Mouse (Mus musculus) heart, embryonic 16.5 days (tissue): ENCODE data around the gene Smyd3. TPM values are rescaled to one million over a fixed set of nuclear protein-coding genes. Genes with fewer than 3 reads are reported as not detected.

Experiments
- ATAC-seq: fragments of 200-750 bp; cut with Nextera tagmentation; replicated peaks from 2 replicates; pipeline ENCODE4 v1.8.0; 2017; ENCODE audit warnings: moderate number of reproducible peaks; ENCODE audit not compliant: insufficient read depth, low FRiP score; ENCODE audit errors: extremely low read depth
- H3K27ac ChIP-seq: fragments of 300-500 bp; sonication (generic); 2 replicates; pipeline ENCODE4 v1.5.1; 2014; ENCODE audit warnings: mild to moderate bottlenecking, low read length, control low read depth, moderate library complexity
- H3K27me3 ChIP-seq: fragments of 300-500 bp; sonication (generic); 2 replicates; pipeline ENCODE4 v1.6.1; 2014; ENCODE audit warnings: low read length, mixed read lengths; ENCODE audit not compliant: control insufficient read depth, insufficient read depth
- H3K36me3 ChIP-seq: fragments of 300-500 bp; sonication (generic); 2 replicates; pipeline ENCODE4 v1.6.1; 2014; ENCODE audit not compliant: control insufficient read depth, insufficient read depth
- H3K4me1 ChIP-seq: fragments of 300-500 bp; sonication (generic); 2 replicates; pipeline ENCODE4 v1.6.1; 2014; ENCODE audit warnings: low read length, mixed read lengths; ENCODE audit not compliant: control insufficient read depth, insufficient read depth
- H3K4me2 ChIP-seq: fragments of 300-500 bp; sonication (generic); 2 replicates; pipeline ENCODE4 v1.6.1; 2014; ENCODE audit warnings: low read depth, mild to moderate bottlenecking, control low read depth, low read length
- H3K4me3 ChIP-seq: fragments of 300-500 bp; sonication (generic); 2 replicates; pipeline ENCODE4 v1.5.1; 2014; ENCODE audit warnings: mild to moderate bottlenecking, control low read depth, low read length
- H3K9ac ChIP-seq: fragments of 300-500 bp; sonication (generic); 2 replicates; pipeline ENCODE4 v1.6.1; 2014; ENCODE audit warnings: low read length, control low read depth
- H3K9me3 ChIP-seq: fragments of 300-500 bp; sonication (generic); replicated peaks from 2 replicates; pipeline ENCODE4 v1.6.1; 2016; ENCODE audit warnings: low read length; ENCODE audit not compliant: control insufficient read depth
- WGBS: fragments of 180-500 bp; shearing (Covaris S2); extraction: QIAGEN DNeasy Blood & Tissue Kit; methylation state at CpG from one replicate; pipeline ENCODE4 v1.1.7; 2014; 5-methylcytosine and 5-hydroxymethylcytosine counted together
- polyA plus RNA-seq: library from polyadenylated mRNA; unstranded; fragments of >200 nt; fragmentation: Nextera tagmentation; extraction: Ambion mirVana; gene quantifications from 2 replicates; pipeline ENCODE4 v1.2.1, GENCODE M21; 2015

The Smyd3 gene
- polyA plus RNA-seq, 1 experiment from 2014 or later = 13.3 TPM

DNA sequence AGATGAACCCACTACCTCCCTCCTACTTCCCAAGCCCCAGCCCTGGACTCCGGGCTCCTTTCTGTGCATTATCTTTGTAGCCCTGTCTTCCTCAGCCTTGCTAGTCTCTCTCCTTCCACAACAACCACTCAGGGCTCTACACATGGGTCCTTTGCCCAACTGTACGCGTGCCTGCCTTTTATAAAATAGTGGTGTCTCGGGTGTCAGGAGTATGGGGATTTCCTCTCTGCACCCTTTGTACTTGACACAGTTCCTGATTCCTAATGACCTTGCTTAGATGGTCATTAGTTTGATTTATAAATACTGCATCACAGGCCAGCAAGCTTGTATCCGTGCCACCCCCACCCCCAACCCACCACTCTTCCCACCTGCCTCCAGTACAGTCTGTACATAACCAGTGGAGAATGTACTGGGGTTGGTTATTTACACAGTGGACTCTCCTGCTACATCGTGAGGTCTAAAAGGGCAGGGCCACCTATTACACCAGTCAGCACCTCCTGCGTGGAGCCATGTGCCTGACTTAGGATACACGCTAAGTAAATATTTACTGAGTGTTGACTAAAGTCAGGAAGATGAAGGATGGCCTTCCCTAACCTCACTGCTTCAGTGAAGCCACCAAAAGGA lies 281.5 kb downstream of the Smyd3 start:
- H3K4me3 ChIP-seq = no peak overlapping the region
- no peak overlapping the region for H3K9ac ChIP-seq
- H3K36me3 ChIP-seq = no peaks in the 10 kb centered on the region
- peaks cover 5% of the 10 kb centered on the region; the same call in 1 of the 2 replicates for H3K4me1 ChIP-seq
- H3K27ac ChIP-seq = no peak overlapping the region
- no peaks in the 10 kb centered on the region for H3K9me3 ChIP-seq
- ATAC-seq = no peak
- no peaks in the 10 kb centered on the region for H3K27me3 ChIP-seq
- H3K4me2 ChIP-seq = no peak overlapping the region
- 80% methylated on average over 8 of the region's 8 CpGs for WGBS

DNA sequence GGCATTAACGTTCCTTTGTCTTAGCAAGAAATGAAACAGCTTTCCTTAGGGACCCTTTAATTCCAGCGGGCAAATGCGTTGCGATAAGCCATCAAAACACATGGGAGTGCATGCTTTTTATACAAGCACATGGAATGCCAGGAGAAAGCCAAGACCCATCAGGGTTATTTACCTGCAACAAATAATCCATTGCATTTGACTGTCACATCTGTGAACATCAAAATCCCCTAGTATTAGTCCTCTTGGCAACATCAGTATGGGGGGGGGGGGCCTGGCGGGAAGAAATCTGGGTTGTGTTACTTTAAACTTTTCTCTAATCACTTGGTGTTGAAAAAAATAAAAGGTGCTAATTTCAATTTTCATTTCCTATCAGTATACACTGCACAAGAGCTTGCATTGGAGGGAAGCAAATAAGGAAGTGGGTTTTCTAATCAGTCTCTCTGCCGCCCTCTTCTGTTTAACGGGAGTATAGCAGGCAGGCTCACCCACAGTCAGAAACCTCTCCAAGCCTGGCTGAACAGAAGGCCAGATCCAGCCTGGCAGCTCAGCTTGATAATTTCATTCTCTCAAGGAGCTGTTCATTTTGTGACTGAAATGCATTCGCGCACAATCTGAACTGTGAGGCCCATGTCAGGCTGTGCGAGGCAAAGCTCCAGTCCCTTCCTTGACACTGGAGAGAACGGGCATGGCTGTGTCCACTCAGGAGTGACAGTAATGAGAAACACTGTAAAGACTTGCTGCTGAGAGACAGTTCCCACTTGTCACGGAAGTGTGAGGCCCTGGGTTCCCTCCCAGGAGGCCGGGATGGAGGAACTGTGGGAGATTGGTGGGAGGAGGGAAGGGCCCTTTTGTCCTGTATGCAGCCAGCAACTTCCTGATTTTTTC lies 285.8 kb downstream of the Smyd3 start:
- ATAC-seq = peak; percentile 63; the same call in 1 of the 2 replicates
- 41% methylated on average over 13 of the region's 13 CpGs for WGBS

DNA sequence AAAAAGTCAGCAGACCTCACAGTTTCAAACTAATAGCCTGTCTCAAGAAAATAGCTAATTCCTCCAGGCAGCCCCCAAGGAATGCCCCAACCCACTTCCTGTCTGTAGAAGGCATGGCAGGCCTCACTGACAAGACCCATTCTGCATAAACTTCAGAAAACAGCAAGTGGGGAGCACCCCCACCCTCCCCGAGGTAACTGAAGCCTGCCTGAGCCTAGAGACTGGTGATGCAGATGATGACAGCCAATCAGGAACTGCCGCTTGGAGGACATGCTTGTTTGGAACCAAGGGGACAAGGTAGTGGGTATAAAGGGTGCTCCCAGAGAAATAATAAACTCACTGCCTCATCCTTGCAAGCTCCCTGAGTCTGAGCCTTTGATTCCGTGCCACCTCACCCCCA lies 288.3 kb downstream of the Smyd3 start:
- ATAC-seq = no peak
- Histone ChIP-seq H3K36me3 (no peaks in the 10 kb centered on the region), H3K4me2 (no peak overlapping the region), H3K4me3 (no peak overlapping the region), H3K4me1 (peaks cover 5% of the 10 kb centered on the region; the same call in 1 of the 2 replicates), H3K9ac (no peak overlapping the region), H3K27ac (no peak overlapping the region), H3K27me3 (no peaks in the 10 kb centered on the region), H3K9me3 (no peaks in the 10 kb centered on the region)
- 60% methylated on average over 3 of the region's 3 CpGs for WGBS

More for the DNA sequence above, 285.8 kb downstream of the Smyd3 start:
- no peaks in the 10 kb centered on the region for H3K9me3 ChIP-seq
- peaks cover 5% of the 10 kb centered on the region; the same call in 1 of the 2 replicates for H3K4me1 ChIP-seq
- H3K9ac ChIP-seq = 0 out of 2 replicates have a peak overlapping the region, but pooled peaks have one; percentile 48
- H3K36me3 ChIP-seq = no peaks in the 10 kb centered on the region
- 0 out of 2 replicates have a peak overlapping the region, but pooled peaks have one; percentile 32 for H3K27ac ChIP-seq
- no peaks in the 10 kb centered on the region for H3K27me3 ChIP-seq
- H3K4me3 ChIP-seq = no peak overlapping the region
- H3K4me2 ChIP-seq = no peak overlapping the region

DNA sequence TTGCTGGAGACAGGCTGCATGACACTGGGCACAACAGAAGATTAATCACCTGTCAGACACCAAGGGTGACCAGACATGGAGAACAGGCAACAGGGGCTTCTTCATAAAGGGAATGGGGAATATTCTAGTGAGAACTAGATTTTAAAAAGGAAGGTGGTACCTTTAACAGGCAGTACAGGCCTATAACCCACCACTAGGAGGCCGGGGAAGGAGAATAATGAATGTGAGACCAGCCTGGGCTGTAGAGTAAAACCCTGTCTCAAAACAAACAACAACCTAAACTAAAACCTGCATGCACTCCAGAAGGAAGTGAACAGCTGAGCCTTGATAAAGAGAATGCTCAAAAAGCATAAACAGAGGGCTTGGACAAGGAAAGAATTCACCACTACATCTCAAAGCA lies 297.6 kb downstream of the Smyd3 start:
- H3K9ac ChIP-seq = no peak overlapping the region
- 56% methylated on average over 1 of the region's 1 CpGs for WGBS

DNA sequence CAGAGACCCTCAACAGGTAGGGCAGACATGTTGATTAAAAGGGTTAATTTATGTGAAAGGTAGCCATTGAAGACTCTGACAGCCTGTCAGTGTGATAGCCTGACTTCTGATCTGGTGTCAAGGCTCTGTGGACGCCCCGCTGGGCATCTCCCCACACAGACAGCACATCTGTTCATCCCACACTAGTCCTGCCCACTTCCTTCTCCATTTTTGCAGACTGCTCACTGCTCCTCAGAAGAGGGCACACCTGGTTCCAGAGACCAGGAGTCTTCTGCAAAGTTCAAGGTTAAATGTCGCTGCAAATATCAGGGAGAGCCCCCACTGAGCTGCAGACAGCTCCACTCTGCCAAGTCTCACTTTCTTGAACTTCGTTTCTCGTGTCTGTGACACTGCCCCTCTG lies 299.8 kb downstream of the Smyd3 start:
- Histone ChIP-seq H3K27ac (no peak overlapping the region), H3K27me3 (no peaks in the 10 kb centered on the region), H3K36me3 (no peaks in the 10 kb centered on the region), H3K4me2 (no peak overlapping the region), H3K9me3 (no peaks in the 10 kb centered on the region), H3K4me1 (no peaks in the 10 kb centered on the region), H3K4me3 (no peak overlapping the region), H3K9ac (no peak overlapping the region)
- no peak for ATAC-seq
- 50% methylated on average over 5 of the region's 5 CpGs for WGBS

More for the DNA sequence above, 297.6 kb downstream of the Smyd3 start:
- Histone ChIP-seq H3K27ac (no peak overlapping the region), H3K36me3 (no peaks in the 10 kb centered on the region), H3K4me3 (no peak overlapping the region), H3K27me3 (no peaks in the 10 kb centered on the region), H3K4me2 (no peak overlapping the region), H3K9me3 (no peaks in the 10 kb centered on the region), H3K4me1 (no peaks in the 10 kb centered on the region)
- ATAC-seq = no peak

DNA sequence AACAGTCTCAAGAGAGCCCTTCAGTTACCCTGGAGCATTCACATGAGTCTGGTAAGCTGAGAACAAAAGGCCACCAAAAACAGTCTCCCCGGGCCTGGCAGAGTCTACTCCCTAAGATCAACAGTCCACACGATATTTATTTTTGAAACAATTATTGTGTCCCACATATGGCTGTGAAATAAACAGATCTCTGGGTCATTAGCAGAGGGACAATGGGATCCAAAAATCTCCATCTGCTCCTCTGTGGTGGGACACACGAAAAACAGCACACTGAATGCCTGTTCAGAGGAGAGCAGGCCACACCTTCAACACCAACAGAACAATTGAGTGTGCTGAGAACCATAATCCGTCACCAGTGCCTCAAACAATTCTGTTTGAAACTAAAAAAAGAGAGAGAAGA lies 300.8 kb downstream of the Smyd3 start:
- Histone ChIP-seq H3K9ac (no peak overlapping the region), H3K36me3 (no peaks in the 10 kb centered on the region), H3K4me1 (no peaks in the 10 kb centered on the region), H3K27me3 (no peaks in the 10 kb centered on the region), H3K4me3 (no peak overlapping the region), H3K9me3 (no peaks in the 10 kb centered on the region), H3K27ac (no peak overlapping the region), H3K4me2 (no peak overlapping the region)
- ATAC-seq = no peak
- WGBS = 49% methylated on average over 4 of the region's 4 CpGs

DNA sequence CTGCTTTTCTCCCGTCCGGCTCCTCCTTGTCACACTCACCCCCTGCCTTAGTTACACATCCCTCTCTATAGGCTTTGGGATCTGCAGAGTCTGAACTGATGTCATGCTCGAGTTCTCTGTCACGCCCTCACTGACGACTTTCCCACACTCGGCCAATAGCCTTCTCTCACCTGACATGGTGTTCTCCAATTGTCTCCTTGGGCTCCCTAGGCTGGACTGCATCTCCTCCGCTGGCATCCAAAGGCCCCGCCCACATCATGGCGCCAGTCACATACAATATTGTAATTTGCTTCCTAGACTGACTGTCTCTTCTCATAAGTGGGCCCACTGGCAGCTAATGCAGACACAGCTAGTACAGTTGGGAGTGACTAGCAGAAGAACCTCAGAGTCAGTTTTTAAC lies 304.5 kb downstream of the Smyd3 start:
- no peaks in the 10 kb centered on the region for H3K4me1 ChIP-seq
- H3K27ac ChIP-seq = no peak overlapping the region
- 90% methylated on average over 9 of the region's 9 CpGs for WGBS
- H3K9me3 ChIP-seq = no peaks in the 10 kb centered on the region
- H3K4me2 ChIP-seq = no peak overlapping the region
- H3K4me3 ChIP-seq = no peak overlapping the region
- no peak for ATAC-seq
- H3K9ac ChIP-seq = no peak overlapping the region
- no peaks in the 10 kb centered on the region for H3K36me3 ChIP-seq
- no peaks in the 10 kb centered on the region for H3K27me3 ChIP-seq

DNA sequence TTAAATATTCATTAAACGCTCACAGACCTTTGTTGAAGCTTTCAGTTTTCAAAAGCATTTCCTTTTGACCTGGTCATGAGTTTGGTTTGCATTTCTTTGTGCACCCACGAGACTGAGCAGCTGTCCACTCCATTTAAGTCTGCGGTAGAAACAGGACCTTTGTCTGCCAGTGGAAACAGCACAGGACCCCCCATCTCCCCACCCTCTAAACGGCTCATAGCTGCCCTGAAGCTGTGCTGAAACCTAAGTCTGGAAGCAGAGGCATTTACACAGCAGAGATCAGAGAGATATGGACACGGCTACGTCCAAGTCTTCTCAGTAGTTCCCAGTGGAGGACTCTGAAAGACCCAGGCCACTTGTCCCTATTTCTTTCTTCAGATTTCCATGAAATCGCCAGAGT lies 305.5 kb downstream of the Smyd3 start:
- H3K36me3 ChIP-seq = no peaks in the 10 kb centered on the region
- no peaks in the 10 kb centered on the region for H3K9me3 ChIP-seq
- H3K27me3 ChIP-seq = no peaks in the 10 kb centered on the region
- no peak overlapping the region for H3K9ac ChIP-seq
- ATAC-seq = no peak
- H3K4me1 ChIP-seq = no peaks in the 10 kb centered on the region
- no peak overlapping the region for H3K4me2 ChIP-seq
- no peak overlapping the region for H3K27ac ChIP-seq
- H3K4me3 ChIP-seq = no peak overlapping the region
- WGBS = 49% methylated on average over 7 of the region's 7 CpGs

DNA sequence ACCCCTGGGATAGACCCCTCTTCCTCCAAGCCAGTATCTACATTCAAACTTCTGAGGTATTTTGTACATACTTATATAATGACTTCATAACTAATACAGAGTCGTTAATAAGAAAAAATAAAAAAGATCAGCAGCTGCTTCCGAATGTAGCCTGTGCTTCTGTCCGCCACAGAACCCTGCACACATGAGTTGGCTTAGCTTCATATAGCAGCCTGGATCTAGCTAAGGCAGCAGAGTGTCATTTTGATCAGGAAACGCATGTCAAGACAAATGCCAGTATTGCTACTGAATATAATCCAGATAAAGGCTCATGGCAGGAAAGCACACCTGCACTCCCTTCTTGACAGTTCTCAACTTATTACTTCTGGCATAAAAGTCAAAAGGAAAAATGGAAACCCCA lies 306.5 kb downstream of the Smyd3 start:
- Histone ChIP-seq H3K9ac (no peak overlapping the region), H3K4me1 (no peaks in the 10 kb centered on the region), H3K27ac (no peak overlapping the region), H3K27me3 (no peaks in the 10 kb centered on the region), H3K36me3 (no peaks in the 10 kb centered on the region), H3K4me2 (no peak overlapping the region), H3K4me3 (no peak overlapping the region), H3K9me3 (no peaks in the 10 kb centered on the region)
- WGBS = 81% methylated on average over 4 of the region's 4 CpGs
- no peak for ATAC-seq
